Mouse (Mus musculus): ENCODE data around the gene Maff. TPM values are rescaled to one million over a fixed set of nuclear protein-coding genes. Genes with fewer than 3 reads are reported as not detected.

Gene Maff
- total RNA-seq (2021) = 1 to 10 TPM; 1.4 to 2.7 TPM
- long read RNA-seq, experiment 1 = 0 reads
- long read RNA-seq, experiment 2 = 0 reads

DNA sequence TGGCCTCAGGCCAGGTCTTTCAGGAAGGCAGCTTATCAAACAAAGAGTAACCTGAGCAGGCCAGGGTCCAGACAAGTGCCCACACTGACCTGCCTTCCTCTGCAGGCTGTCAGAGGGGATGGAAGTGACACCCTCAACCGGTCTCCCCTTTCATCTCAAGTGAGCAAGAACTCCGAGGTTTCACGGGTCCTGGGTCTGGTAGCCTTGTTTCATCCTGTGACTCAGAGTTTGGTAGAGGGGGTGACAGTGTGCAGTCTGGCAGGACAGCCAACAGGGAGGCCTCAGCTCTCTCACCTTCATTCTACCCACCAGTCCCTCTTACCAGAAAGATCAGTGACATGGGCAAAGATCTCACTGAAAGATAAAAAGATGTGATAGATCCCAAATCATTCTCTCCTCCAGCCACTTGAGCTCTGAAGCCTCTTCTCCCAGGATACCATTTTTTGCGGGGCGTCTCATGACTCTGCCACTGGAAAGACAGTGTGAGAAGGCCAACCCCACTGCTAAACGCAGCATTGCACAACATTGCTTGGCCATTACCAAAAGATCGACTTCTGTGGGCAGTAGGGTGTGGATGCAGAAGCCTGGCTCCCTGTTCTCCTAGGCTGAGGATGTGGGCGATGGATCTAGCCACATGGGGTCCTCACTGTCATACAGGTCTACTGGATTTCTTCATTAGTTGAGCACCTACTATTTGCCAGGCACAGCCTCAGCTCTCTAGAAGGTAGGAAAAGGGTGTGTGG, at the start of gene Maff:
Gene Maff (plus strand): TSS at position 571 of the 743 bp plus-strand sequence.
- intact Hi-C loops (cut with DNase I; ENCODE audit: low total_unique reads) = loop anchor here (10.0 kb wide), 1 partner anchor 71 kb away; no protein-coding TSS in a partner anchor
- no peak for DNase-seq

DNA sequence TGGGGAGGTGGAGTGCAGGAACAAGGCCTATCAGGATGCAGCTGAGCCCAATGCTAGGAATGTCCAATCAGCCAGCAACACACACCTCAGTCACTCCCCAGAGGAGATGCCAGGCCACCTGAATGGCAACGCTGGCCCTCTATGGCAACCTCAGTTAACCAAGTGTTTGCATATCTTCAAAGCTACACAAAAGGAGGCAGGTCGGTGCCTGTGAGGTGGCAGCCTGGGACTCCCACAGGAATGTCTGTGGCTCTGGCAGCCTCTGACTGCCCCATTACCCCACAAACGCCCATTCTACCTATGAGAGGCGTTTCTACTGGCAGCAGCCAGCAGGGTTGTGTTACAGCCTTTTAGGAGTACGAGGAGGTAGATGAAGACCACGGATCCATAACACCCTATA, 47.9 kb upstream of the Maff start:
- intact Hi-C loops (cut with DNase I; ENCODE audit: low total_unique reads) = no loop called here
- no peak for DNase-seq

DNA sequence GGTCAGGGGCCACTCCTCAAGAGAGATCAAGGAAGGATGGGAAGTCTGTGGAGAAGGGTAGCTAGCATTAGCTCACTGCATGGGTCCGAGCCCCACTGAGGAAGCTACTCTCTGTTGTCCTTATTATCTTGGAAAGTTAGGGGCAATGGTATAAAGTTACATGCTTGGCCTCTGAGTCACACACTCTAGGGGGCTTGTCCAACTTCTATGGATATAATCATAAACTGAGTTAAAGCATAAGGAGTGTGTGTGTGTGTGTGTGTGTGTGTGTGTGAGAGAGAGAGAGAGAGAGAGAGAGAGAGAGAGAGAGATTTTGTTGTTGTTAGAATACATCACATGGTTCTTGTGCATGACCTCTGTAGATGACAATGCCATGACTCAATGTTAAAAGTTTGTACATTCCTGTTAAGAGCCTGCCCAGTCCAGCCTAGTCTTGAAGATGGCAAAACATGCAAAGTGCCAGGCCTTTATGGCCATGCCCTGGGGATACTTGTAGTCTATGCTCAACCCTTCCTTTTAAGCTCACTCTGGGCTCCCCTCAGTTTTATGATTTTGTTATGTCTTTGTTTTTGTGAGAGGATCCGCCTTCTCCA, 46.8 kb upstream of the Maff start:
- intact Hi-C loops (cut with DNase I; ENCODE audit: low total_unique reads) = no loop called here
- no peak for DNase-seq

DNA sequence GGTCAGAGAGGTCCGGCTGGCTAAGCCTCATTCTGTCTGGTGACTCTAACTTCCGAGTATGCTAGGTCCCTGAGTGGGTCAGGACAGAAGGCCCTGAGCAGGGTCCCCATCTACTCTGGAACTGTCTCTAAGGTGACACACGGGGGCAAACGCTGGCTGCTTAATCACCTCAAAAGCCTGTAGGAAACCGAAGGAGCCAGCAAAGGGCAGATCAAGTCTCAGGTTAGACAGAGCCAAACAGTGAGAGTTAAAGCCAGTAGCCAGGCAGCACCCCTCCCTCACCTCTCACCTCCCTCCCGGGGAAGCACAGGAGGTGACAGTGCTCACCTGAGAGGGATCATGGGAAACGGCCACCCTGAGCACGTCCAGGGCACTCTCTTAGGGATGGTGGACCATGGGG, 42.7 kb upstream of the Maff start:
- intact Hi-C loops (cut with DNase I; ENCODE audit: low total_unique reads) = no loop called here

DNA sequence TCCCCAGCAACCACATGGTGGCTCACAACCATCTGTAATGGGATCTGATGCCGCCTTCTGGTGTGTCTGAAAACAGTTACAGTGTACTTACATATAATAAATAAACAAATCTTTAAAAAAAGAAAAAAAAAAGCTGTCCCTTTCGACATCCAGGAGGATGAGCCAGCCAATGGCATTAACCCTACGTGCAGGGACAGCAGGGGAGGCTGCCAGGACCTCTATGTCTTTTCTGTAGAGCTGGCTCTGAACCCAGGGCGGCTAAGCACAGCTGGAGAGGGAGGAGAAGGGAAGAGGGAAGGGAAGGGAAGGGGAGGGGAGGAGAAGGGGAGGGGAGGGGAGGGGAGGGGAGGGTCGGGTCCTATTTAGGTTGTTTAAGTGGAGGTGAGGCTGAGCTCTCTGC, 41.6 kb upstream of the Maff start:
- no peak for DNase-seq
- intact Hi-C loops (cut with DNase I; ENCODE audit: low total_unique reads) = no loop called here

More for the DNA sequence above, 42.7 kb upstream of the Maff start:
- no peak for DNase-seq

DNA sequence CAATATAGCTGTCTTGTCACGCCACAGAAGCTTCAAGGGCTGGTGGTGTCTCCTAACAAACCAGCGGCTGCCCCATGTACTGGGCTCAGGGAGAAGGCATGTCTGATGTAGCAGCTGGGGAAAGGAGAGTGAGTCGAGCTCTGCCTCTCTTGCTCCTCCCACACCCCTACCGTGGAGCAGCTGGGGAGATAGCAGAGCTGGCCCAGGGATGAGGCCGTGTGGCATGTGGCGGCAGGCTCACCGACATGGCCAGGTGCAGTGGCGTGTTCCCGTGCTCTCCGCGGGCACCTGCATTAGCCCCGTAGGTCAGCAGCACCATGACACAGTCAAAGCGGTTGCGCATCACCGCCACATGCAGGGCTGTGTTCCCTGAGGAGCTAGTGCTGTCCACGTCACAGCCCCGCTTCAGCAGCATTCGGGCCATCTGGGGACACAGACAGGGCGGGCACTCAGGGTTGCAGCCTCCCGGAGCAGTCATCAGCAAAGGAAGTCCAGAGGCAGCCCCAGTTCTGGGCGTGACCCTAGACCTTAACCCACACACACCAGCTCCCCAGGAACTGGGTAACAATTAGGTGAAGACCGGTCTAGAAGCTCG, 40.3 kb upstream of the Maff start:
- intact Hi-C loops (cut with DNase I; ENCODE audit: low total_unique reads) = no loop called here
- DNase-seq = peak; percentile 31

DNA sequence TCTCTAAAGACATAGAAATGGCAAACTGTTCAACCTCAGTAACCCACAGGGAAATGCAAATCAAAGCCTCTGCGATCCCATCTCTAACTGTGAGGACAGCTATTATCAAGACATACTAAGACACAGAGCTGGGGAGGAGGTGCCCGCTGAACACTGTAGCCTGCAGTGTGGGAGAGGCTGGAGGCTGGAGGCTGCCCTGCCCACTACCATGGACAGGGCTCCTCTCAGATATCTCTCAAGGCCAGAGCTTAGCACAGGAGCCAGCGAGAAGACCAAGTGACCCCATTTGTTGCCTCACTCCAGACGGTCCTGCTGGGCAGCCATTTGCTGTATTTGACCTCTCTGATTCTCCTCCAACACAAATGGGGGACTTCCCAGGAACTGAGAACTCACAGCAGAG, 38.6 kb upstream of the Maff start:
- DNase-seq = no peak
- intact Hi-C loops (cut with DNase I; ENCODE audit: low total_unique reads) = no loop called here

DNA sequence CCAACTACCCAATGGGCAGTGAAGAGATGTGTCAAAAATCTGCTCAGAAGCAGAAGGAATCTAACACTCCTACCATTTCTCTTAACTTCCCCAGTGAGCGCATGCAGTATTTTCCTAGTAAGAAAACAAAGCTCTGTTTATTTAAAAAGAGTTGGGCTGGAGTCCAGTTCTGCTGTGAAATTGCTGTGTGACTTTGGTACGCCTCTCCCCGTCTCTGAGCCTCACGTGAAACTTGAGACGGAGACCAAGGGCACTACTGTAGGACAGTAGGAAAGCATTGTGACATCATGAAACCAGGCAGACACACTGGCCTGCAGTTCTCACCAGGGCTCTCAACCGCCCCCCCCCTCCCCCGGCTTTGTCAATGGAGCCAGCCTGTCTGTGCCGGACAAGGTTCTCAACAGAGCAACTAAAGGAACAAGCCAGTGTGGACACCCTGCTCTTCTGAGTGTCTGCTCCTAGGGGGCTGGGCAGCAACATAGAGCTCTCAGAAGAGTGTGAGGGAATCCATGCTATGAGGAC, 32.5 kb upstream of the Maff start:
- DNase-seq = no peak
- intact Hi-C loops (cut with DNase I; ENCODE audit: low total_unique reads) = no loop called here

DNA sequence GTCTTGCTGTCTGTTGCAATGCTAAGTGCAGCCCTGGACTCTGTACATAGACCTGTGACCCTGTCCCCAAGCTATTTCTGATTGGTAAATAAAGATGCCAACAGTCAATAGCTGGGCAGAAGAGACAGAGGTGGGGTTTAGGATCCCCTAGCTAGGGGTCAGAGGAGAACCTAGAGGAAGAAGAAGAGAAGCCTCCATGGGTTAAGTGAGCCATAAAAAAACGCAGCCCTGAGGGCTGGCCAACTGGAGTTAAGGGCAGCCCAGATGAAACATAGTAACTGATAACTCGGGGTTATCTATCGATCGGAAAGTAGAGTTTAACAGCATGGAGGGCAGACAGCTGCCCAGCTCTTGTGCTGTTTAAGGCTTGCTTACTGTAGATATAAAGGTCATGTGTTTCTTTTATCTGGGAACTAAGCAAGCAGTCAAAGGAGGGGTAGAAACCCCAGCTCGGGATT, 24.7 kb upstream of the Maff start:
- intact Hi-C loops (cut with DNase I; ENCODE audit: low total_unique reads) = no loop called here
- DNase-seq = no peak

DNA sequence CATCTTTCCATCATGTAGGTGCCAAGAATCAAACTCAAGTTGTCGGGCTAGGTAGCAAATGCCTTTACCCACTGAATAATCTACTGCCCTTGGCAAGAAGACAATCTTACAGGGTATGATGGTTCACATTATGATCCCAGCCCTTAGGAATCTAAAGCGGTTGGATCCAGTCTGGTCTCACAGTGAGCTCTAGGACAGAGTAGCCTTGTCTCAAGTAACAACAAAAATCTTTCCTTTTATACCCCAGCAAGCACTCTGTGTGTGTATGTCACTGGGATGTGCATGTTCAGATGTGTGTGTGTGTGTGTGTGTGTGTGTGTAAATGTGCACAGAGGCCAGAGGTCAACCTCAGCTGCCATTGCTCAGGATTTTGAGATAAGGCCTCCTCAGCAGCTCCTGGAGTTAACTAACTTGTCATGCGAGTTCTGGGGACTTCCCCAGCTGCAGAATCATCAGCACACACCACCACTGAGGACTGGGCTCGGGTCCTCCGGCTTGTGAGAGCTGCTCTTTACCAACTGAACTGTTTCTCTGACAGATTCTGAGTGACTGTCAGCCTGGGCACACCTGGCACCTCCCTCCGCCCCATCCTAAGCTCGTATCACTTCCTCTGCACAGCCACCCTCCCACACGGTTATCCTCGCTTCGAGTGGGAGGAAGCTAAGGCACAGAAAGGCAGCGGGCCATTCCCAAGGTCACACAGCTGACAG, 24.0 kb upstream of the Maff start:
- intact Hi-C loops (cut with DNase I; ENCODE audit: low total_unique reads) = no loop called here
- no peak for DNase-seq

DNA sequence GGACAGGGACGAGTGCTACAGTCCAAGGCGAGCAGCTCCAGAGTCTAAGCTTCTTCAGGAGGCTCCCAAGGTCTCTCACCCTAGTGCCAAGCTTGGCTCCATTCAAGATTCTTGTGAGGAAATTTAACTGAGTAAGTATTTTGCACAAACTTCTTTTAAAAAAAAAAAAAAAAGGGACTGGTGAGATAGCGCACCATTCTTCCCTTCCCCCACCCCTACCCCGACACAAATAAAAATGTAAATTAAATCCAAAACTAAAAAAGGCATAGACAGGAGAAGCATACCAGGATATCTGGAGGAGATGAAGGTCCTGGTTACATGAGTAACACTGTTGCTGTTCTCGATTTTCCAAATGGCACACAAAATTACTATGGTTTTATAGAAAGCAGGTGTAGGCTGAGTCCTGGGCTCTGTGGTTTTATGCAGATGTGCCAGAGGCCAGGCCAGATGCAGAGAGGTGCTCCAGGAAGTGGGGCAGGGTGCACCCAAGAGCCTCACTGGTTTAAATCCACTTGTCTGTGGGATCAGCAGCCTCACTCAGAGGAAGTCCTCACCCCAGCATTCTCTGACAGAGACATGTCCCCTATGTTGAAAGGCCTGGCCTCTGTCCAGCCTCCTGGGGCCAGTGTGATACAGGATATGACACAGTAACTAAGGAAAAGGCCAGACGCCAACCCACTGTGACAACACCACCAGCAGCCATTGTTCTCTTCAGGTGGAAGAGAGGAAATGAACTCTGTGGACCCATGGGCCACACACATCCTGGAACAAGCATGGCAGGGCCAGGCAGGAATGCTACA, 23.2 kb upstream of the Maff start:
- DNase-seq = peak; percentile 74
- intact Hi-C loops (cut with DNase I; ENCODE audit: low total_unique reads) = no loop called here

DNA sequence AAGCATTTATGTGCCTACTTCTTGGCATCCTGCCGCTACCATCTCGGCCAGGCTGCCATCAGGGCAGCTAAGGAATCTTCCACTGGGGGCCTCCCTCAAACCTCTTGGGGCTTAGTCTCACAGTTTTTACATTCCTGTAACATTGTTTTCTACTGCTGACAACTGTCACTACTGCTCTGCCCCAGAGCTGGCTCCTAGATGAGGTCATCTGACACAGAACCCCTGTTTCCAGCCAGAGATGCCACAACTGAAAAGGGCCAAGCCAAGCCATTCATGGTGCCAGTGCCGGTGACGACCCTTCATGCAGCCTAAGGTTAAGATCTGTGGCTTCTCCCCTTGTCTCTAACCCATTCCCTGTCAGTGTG, 22.6 kb upstream of the Maff start:
- no peak for DNase-seq
- intact Hi-C loops (cut with DNase I; ENCODE audit: low total_unique reads) = no loop called here

DNA sequence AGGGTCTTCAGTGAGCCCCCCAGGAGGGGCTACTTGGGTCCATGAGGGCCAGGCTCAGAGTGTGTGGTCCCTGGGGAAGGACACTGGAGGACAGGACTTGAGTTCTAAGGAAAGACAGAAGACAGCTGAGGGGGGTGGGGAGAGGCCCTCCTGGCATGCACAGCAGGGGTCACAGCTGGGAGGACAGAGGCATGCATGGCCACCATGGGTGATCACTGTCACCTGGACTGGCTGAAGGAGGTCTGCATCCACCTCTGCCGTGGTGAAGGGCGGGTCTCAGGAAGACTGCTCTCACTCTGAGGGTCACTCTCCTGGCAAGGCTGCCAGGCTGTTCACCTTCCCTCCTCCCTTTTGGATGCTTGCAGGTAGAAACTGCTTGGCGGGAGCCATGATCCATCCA, 22.0 kb upstream of the Maff start:
- intact Hi-C loops (cut with DNase I; ENCODE audit: low total_unique reads) = no loop called here
- DNase-seq = no peak

DNA sequence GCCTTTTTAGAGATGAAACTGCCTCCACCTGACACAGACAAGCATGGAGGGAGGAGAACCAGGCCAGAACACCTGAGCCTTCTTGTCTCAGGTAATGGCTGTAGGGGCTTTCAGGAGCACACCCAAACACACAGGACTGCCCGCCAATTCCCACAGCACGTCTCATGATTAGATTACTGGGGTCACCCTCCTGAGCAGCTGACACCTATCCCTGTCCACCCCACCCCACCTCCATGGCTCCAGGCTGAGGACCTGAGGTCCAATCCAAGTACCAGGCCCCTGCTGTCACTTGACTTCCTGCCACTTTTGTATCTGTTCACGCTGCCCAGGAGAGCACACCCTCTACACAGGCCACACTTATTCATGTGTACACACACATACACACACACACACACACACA, 20.7 kb upstream of the Maff start:
- intact Hi-C loops (cut with DNase I; ENCODE audit: low total_unique reads) = no loop called here

DNA sequence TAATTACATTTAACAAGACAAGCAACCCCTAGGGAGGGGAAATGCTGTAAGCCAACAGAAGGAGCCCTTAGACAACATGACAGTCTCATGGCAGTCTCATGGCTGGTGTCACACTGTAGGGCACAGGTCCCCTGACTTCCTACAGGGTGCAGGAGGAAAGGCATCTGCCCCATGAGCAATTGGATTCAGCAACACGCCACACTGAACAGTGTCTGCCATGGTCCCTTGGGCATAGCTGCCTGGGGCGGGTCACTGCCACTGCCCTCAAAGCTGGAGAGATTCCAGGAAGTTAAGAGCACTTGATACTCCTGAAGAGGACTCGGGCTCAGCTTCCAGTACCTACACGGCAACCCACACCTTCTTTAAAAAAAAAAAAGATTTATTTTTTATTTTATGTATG, 20.2 kb upstream of the Maff start:
- DNase-seq = no peak
- intact Hi-C loops (cut with DNase I; ENCODE audit: low total_unique reads) = no loop called here

More for the DNA sequence above, 20.7 kb upstream of the Maff start:
- no peak for DNase-seq

DNA sequence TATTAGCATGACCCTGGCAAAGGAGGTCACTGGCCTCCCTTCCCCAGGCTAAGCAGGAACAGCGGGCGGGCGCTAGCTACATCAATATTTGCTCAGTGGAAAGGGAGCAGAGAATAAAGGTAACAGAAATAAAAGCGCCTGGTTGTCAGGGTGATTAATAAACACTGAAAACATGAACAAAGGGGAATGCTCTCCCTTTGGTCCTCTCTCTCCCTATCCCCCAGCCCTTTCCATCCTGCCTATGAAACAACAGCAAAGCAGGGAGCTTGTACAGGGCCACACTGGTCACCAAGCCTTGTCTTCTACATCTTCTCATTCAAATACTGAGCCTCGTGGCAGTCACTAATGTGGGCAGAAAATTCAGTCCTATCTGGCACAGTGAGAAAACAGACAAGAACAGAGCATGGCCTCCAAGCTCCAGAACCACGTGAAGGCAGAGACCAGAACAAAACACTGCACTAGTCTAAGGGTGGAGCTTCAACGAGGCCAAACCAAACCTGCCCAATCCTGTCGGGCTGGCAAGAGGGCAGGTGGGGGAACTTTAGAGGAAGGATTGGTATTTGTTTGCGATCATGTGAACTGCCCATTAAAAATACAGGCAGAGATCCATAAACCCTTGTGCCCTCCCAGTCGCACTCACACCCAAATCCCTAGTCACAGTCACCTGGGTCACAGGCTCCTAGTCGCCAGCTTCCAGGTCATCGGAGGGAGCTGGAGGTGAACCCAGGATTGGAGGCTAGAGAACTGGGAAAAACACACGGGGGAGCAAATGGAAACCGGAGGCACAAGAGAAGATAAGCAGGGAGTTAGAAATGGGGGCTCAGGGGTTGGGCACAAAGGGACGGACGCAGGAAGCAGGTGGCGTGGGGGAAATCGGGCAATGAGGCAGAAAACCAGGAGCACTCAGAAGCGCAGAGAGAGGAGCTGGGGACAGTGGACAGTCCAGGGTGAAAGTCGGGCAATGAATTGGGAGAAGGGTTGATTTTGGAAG, 19.2 kb upstream of the Maff start:
- no peak for DNase-seq
- intact Hi-C loops (cut with DNase I; ENCODE audit: low total_unique reads) = no loop called here

DNA sequence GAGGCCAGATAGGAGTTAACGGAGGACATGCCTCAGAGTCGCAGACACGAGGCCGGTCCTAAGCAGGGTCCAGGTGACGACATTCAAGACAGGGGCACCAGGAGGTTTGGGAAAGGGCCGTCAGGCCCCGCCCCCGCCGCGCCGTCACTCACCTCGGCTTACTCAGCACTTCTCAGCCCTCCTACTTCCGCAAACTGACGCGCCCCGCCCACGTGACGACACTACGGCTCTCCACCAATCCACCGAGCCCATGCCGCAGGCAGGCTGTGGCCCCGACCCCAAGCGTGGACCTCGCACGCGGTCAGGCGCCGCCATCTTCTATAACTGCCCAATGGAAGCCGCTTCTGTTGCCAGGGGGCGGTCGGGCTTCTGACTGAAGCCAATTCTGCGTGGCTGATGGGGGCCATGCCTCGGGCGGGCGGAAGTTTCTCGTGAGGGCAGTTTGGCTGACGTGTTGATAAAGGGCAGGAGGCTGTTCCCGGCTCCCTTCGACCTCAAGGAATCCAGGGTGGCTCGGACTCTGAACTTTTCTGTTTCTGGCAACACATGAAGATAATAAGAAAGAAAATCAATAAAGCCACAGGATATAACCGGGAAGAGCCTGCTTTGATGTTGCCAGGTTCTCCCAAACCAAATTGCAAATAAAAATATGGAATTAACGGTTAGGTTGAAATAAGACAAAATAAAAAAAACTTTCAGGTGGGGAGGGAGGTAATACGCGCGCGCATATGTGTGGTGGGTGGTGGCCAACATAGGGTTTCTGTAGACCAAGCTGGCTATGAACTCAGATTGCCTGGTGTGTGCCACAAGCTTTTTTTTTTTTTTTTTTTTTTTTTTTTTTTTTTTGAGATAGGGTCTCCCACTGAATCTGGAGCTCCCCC, 18.1 kb upstream of the Maff start, which contains the start of gene Pla2g6:
Gene Pla2g6 (minus strand): TSS at position 333 of the 881 bp plus-strand sequence.
- intact Hi-C loops (cut with DNase I; ENCODE audit: low total_unique reads) = no loop called here
- DNase-seq = peak; percentile 99
